Mouse (Mus musculus) olfactory bulb, adult 2 months (tissue): ENCODE results near the gene Ap2s1.

Experiments
- CTCF ChIP-seq: fragments of 200-500 bp; IDR thresholded peaks from 2 replicates; pipeline ENCODE4 v1.5.1; 2012; ENCODE audit warnings: low read depth, mild to moderate bottlenecking, low read length, moderate library complexity; ENCODE audit not compliant: insufficient read depth
- POLR2A ChIP-seq: fragments of 200-500 bp; IDR thresholded peaks from 2 replicates; pipeline ENCODE4 v1.6.1; 2012; ENCODE audit warnings: mild to moderate bottlenecking, low read depth, low read length, moderate library complexity; ENCODE audit not compliant: insufficient read depth

DNA sequence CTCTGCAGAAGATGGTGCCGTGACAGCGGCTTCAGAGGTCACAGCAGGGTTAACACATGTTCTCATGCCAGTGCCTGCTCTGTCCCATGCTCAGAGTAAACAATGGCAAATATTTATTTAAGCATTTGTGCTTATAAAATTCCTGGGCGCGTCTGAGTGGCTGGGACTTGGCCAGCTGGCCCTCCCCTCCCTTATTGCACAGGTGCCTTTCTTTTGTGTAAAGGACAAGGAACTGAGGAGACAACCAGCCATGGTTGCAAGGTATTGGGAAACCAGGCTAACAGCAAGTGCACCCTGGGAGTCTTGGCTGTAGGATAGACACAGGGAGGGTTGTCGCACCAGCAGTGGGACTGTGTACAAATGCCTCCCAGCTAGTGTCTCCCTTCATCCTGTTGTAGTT is 54.1 kb downstream of the Ap2s1 start:
- TF ChIP-seq POLR2A (no peak), CTCF (no peak)
